Mouse (Mus musculus): Measurements from ENCODE around the gene Lin28b. TPM values are rescaled to one million over a fixed set of nuclear protein-coding genes. Genes with fewer than 3 reads are reported as not detected.

The Lin28b gene
- polyA plus RNA-seq (2021; fragmentation: Nextera tagmentation) = 0.39 and 0.44 TPM in 2 replicates
- long read RNA-seq, experiment 1, partial matches to known transcripts = 0 of 2 reads
- long read RNA-seq, experiment 1, other reads (novel, unspliced or antisense) = 2 of 2 reads
- long read RNA-seq, experiment 2, partial matches to known transcripts = 0 of 2 reads
- long read RNA-seq, experiment 2, other reads (novel, unspliced or antisense) = 2 of 2 reads

DNA sequence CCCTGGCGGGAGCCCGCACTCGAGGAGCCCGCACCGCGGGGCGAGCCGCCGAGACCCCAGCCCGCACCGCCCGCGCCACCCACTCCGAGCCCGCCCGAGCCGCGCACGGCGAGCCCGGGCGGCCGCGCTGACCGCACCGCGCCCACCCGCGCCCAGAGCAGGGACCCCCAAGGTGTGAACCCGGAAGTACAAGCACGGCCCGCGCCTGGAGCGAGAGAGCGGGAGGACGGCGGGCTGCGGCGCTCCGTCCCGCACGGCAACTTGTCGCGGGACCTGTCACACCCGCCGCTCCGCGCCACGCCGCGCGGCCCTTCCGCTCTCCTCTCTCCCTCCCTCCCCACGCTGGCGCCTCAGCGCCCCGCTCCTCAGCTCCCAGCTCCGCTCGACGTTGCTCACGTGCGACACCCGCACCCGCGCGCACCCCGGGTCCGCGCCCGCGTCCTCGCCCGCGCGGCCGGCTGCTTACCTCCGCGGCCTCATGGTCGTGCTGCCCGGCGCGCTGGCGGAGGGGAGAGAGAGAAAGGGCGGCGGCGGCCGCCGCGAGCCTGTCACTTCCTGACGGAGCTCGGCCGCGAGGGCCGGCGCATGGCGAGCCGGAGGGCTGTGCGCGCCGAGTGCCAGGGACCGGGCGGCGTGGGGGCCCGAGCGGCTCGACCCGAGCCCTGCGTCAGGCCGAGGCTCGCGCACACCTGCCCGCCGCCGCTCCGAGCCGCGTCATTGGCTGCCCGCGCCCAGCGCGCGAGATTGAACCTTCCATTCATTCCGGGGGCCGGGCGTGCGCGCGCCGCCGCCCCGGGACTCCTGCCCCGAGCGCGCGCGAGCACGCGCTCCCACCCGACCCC is at the start of gene Lin28b:
Gene Lin28b, minus strand, starts transcription at position 635 of the 842 bp plus-strand sequence.

DNA sequence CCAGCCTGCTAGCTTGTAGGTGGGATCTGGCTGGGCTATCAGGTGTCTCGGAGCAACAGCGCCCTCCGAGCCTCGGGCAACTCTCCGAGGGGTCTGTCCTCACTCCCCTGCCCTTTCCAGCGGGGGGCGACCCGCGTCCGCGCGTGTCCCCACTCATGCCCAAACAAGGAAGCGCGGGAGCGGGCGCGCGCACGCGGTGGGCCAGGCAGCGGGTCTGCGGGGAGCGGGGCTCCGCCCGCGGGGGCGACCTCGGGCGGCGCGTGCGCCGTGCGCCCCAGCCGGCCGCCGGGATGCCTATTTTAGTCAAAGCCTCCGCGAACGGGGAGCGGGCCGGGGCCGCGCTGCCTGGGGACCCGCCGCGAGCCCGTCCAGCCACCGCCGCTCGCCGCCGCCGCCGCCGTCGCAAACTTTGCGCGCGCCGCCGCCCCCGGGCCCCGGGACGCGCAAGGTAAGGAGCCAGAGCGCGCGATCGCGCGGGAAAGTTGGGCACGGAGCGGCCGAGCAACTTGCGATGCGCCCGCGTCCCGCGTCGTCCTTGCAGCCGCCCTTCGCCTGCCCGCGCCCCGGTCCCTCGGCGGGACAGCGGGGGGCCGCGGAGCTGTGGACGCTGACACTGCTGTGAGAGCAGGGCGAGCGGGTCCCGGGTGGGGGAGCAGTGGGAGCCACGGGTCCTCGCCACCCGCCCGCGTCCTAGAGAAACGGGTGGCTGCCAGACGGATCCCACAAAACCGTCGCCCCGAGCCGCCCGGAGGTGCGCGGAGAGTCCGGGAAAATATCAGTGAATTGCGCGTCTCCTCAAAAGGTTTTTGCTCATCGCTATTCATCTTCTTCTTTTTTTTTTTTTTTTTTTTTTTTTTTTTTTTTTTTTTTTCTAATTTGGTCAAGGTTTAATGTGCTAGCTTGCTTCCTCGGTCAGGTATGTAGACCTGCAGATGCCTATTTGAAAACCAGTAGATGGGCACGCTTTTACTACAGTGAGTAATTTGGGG is 150.5 kb downstream of the Lin28b start, which contains the start of gene Bves:
Gene Bves, plus strand, starts transcription at position 339 of the 989 bp plus-strand sequence.

Other genes starting within 250 kb of the Lin28b start
- 0.63 TPM in 2 replicates for gene Bves, start 150.6 kb downstream of the Lin28b start, polyA plus RNA-seq (2021; fragmentation: Nextera tagmentation)
- gene Hace1, start 91.4 kb upstream of the Lin28b start, polyA plus RNA-seq (2021; fragmentation: Nextera tagmentation) = 14.3 and 16.3 TPM in 2 replicates